Mouse (Mus musculus) small intestine, adult 2 months (tissue): Measurements from ENCODE around the gene Pou3f1.

ENCODE experiments used
- CTCF ChIP-seq: fragments of 200-500 bp; IDR thresholded peaks from 2 replicates; pipeline ENCODE4 v1.5.1; 2012; ENCODE audit warnings: low read depth, mild to moderate bottlenecking, control low read depth, inconsistent platforms, low read length, moderate library complexity, mixed read lengths; ENCODE audit not compliant: insufficient replicate concordance, insufficient read length; ENCODE audit errors: extremely low read depth
- POLR2A ChIP-seq: fragments of 200-500 bp; IDR thresholded peaks from 2 replicates; pipeline ENCODE4 v1.6.1; 2012; ENCODE audit warnings: low read depth, mild to moderate bottlenecking, control low read depth, inconsistent platforms, low read length, moderate library complexity

DNA sequence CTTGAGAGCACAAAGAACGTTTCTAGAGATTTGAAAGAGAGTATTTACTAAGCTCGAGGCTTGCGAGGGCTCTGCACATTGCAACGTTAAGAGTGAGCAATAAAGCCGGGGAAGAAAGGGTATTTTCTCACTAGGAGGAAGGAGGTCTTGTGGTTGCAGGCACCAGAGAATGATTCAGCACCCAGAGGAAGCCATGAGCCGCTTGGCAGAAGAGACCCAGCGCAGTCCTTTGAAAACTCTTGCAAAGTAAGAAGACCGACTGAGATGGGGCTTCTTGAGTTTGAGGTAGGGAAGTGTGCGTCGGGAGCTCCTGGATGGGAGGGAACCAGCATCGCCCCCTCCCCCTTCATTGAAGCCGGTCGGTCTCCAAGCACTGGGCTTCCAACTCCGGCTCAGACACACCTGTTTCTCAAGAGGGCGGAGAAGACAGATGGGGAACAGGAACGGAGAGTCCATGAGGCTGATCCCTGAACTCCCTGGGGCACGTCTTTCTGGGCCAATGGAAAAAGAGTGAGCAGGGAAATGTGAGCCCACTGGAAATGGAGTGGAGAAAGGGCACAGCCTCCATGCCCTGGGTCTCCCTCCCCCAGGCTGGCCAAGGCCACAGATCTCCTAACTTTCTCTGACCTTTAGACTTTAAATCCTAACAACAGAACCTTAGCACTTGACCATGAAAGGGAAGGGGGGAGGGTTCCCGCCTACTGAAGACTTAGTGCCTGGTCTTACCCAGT lies 39.3 kb downstream of the Pou3f1 start:
- TF ChIP-seq POLR2A (no peak), CTCF (no peak)
